Mouse (Mus musculus) lung, postnatal 10 days (tissue): Measurements from ENCODE around the gene Crocc.
A peak's percentile ranks its signal among the peaks of the same experiment; 100 is the strongest.

Source experiments
- DNase-seq: peaks from one replicate; pipeline ENCODE4 v3.0.0; 2021

Crocc gene

GRCm38 (mm10) chr4:141066709-141067515, 6.6 kb upstream of the Crocc start:
- DNase-seq: peak; percentile 57

- DNase-seq: peak; percentile 92
These were observed 4.8 kb upstream of the Crocc start for GRCm38 (mm10) chr4:141065123-141065522.

DNA sequence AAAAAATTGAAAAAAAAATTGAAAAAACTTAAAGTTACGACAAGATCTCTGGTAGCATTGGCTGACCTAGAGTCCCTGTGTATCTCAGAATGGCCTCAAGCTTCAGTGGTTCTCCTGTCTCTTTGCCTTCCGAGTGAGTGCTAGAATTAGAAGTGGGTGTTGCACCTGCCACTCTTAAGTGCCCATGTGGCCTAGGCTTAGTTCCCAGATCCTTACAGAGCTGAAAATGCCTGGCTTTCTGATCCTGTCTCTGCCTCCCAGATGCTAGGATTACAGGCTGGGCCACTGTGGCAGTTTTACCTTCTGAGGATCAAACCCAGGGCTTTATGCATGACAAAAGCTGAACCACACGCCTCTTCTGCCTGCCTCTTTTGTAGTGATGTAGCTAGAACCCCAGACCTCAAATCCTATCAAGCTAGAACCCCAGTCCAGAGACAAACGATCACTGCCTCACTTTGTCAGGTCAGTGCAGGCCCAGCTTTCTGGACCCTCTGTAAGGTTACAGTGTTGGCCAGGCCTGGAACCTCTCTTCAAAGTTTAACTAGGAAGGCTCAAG, 3.8 kb upstream of the Crocc start:
- no peak for DNase-seq

- peak; percentile 9 for DNase-seq
These were observed 529 bp downstream of the Crocc start for GRCm38 (mm10) chr4:141059616-141060425.

DNA sequence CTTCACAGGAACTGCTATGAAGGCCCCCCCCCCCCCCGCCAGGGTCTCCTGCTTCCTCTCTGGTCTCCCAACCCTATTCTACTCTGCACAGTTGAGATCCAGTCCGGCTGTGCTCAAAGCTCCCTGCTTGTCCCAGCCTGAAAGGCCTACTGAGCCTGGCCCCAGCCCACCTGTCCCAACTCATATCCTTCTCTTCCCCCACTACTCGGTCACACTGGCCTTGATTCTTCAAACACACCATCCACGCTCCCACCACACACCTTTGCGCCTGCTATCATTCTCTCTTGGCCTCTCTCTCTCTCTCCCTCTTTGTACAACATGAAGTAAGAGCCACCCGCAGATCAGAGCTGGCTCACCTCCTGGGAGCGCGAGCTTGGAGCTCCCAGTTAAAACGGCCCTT, 1.5 kb downstream of the Crocc start:
- DNase-seq: no peak

DNA sequence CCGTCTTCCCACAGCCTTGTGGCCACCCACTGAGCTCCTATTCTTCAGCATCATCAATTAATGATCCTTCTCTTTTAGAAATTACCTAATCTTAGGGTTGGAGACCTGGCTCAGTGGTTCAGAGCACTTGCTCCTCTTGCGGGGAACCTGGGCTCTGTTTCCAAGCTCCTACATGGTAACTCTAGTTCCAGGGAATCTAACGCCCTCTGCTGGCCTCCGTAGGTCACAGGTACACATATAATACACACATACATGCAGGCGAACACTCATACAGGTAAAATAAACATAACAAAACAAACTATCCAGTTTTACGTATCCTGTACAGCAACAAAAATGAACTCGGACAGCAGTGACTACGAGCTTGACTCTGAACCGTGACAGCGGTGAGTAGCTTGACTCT, 3.4 kb downstream of the Crocc start:
- DNase-seq: no peak

DNA sequence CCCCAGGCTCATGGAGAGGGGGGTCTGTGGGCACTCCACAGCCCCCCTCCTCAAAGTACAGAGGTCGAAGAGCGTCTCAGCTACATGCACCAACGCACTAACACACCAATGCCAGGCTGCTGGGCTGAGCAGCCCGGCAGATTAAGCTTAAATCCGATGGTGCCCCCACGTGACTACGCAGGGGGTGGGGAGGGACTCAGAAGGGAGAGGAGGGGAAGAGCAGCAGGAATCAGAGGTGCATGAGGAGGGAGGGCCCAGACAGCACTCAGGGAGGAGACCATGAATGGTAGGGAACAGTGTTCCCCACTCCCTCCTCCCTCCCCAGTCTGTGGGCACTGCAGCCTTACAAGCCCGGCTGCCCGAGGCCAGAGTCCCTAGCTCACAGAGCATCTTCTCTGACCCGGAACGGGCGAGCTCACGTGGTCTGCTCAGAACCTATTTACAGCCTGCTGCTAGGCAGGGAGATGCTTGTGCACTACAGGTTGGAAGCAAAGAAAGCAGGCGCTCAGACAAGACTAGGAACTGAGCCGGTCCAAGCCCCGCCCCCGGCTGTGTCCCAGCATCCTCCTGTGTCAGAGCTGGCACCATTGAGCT, 6.7 kb downstream of the Crocc start:
- no peak for DNase-seq

GRCm38 (mm10) chr4:141053138-141053537, 7.2 kb downstream of the Crocc start:
- no peak for DNase-seq

GRCm38 (mm10) chr4:141052442-141052841, 7.9 kb downstream of the Crocc start:
- DNase-seq: no peak

DNA sequence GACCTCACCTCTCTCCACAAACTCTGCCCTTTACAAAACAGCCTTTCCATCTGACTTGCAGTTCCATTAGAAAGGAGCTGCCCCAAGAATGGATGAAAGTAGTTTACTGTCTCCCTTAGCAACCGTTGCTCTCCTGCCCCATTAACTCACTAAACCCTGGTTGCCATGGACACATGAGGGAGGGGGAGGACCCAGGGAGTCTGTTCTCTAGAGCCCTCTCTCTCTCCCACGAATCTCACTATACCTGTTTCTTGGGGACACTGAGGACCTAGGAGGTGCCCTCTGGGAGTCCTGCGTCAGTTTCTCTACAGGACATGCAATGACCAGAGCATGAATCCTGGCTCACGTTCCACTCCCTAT, 10.9 kb downstream of the Crocc start:
- DNase-seq: no peak

- DNase-seq: no peak
These were observed 11.4 kb downstream of the Crocc start for GRCm38 (mm10) chr4:141048810-141049475.

DNA sequence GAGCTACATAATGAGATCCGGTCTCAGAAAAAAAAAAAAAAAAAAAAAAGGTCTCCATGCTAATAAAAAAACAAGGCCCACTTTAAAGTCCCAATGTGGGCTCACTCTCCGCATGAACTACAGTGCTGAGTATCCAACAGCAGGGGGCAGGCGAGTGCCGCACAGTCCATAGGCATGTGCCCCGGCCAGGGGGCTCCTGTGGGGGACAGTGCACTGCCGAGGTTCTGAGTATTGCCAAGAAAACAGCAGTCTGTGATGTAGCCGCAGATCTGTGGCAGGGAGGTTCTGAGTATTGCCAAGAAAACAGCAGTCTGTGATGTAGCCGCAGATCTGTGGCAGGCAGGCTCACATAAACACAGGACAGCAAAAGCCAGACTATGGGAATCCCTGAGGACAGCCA, 15.5 kb downstream of the Crocc start:
- DNase-seq: peak; percentile 90

- peak; percentile 44 for DNase-seq
These were observed 19.2 kb downstream of the Crocc start for GRCm38 (mm10) chr4:141041117-141041516.

- DNase-seq: peak; percentile 63
These were observed 26.5 kb downstream of the Crocc start for GRCm38 (mm10) chr4:141033606-141034549.

- DNase-seq: peak; percentile 91
These were observed 28.6 kb downstream of the Crocc start for GRCm38 (mm10) chr4:141031733-141032132.

DNA sequence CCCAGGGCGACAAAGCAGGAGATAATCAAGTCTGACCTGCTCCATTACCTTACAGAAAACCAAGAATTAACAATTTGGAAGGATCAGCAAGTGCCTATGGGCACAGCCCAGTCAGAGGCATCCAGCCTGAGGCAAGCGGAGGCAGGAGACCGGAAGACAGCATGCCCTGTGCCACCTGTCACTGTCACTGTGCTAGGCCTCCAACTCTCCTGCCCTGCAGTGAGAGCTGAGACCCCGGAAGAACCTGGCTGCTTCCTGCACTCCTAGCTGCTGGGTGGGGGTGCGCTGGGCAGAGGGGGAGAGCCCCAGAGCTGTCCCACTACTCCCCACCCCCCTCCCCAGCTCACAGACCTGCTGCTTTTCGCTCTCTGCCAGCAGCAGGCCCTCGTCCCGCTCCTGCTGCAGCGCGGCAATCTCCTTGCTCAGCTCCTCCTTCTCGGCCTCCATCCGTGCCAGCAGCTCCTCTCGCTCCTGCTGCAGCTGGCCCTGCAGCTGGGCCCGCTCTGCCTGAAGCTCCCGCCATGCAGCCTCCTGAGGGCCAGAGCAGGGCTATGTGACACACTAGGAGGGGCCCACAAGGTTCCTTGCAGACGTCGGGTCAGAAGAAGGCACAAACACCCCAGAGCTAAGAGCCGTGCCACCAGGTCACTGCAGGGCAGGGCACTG, 29.7 kb downstream of the Crocc start:
- DNase-seq: no peak

DNA sequence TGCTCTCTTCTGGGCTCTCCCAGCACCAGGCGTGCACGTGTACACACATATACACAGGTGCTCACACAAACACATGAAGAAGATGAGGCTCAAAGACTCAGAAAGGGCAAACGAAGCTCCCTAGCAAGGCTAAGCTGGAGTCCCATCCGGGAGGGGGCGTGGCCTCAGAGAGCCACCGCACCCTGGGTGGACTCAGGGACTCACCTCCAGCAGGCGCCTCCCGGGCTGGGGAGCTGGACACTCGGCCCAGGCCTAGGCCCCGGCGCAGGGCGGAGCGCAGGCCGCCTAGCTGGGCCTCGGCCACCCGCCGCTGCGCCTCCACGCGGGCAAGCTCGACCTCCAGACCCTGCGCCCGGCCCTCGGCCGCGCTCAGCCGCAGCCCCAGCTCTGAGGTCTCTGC, 35.4 kb downstream of the Crocc start:
- DNase-seq: no peak

- DNase-seq: peak; percentile 53
These were observed 36.3 kb downstream of the Crocc start for GRCm38 (mm10) chr4:141024052-141024451.

DNA sequence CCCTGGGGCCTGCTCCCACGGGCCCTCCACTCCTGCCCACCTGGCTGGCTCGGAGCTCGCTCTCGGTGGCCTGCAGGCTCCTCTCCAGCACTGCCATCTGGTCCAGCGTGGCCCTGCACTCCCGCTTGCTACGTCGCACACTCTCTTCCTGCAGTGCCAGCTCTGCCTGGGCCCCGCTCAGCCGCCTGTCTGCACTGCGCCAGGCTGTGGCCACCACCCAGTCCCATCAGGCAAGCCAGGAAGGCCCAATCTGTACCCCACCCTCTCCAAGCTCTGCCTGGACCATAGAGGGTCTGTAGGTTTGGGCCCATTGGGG, 38.8 kb downstream of the Crocc start:
- DNase-seq: no peak

DNA sequence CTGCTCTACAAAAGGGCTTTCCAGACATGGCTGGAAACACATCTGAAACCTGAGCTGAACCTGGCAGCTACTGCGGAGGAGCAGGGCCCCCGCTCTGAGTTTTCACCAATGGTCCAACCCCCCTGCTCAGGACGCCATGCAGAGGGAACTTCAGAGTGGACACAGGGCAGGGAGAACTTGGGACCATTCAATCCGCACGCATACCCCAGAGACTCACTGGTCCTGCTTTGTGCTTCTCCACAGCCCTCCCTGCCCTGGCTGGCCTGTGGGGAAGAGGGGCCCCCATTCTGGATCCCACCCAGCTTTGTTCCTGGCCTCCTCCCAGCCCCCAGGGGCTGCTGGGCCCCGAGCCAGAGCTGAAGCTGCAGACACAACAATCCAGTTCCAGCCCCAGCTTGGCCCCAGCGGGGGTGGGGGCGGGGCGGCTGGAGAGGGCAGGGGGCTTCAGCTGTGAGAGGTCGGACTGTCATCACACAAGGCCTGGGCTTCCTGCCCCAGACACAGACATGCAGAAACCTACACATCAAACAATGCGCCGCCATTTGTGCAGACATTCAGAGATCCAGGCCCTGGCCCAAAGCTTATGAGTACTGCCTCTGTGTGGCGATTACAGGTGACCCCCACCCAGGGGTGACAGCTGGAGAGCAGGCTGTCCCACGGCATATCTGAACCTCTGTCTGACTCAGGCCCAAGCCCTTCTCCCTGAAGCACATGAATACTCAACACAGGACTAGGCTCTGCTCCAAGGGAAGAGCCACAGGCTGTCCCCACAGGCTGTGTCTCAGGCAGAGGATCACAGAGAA, 39.3 kb downstream of the Crocc start:
- DNase-seq: peak; percentile 91
